Mouse (Mus musculus): ENCODE measurements around the gene Mvp.

Mvp gene

GRCm38 (mm10) chr7:127019306-127019960 lies 5.0 kb upstream of the Mvp start:
- no peak for DNase-seq

GRCm38 (mm10) chr7:127018416-127019305 lies 4.2 kb upstream of the Mvp start:
- DNase-seq = no peak

- no peak for DNase-seq
Observed at GRCm38 (mm10) chr7:127017950-127018345, 3.5 kb upstream of the Mvp start.

- peak; percentile 92 to 94 for DNase-seq
Observed at GRCm38 (mm10) chr7:127016971-127017949, 2.8 kb upstream of the Mvp start, which contains the start of gene Pagr1a. Pagr1a (minus strand) TSS chr7:127017352.

- DNase-seq = no peak
Observed at GRCm38 (mm10) chr7:127016486-127016938, 2.1 kb upstream of the Mvp start.

GRCm38 (mm10) chr7:127016481-127016485 lies 1.9 kb upstream of the Mvp start, which contains the start of gene Pagr1b:
Pagr1b (minus strand) TSS chr7:127016484.
- no peak for DNase-seq

- DNase-seq = no peak
Observed at GRCm38 (mm10) chr7:127016081-127016480, 1.7 kb upstream of the Mvp start.

- DNase-seq = no peak
Observed at GRCm38 (mm10) chr7:127014993-127015392, 572 bp upstream of the Mvp start.

GRCm38 (mm10) chr7:127013385-127013784 lies 1.0 kb downstream of the Mvp start:
- DNase-seq = no peak

GRCm38 (mm10) chr7:127012845-127013244 lies 1.6 kb downstream of the Mvp start:
- no peak for DNase-seq

GRCm38 (mm10) chr7:127012374-127012773 lies 2.0 kb downstream of the Mvp start:
- no peak for DNase-seq

GRCm38 (mm10) chr7:127011717-127012116 lies 2.7 kb downstream of the Mvp start:
- DNase-seq = no peak

GRCm38 (mm10) chr7:127011051-127011450 lies 3.4 kb downstream of the Mvp start:
- no peak for DNase-seq

- DNase-seq = no peak
Observed at GRCm38 (mm10) chr7:127009307-127010085, 4.9 kb downstream of the Mvp start.

GRCm38 (mm10) chr7:127008239-127009019 lies 6.0 kb downstream of the Mvp start:
- peak; percentile 52 to 53 for DNase-seq

- DNase-seq = no peak
Observed at GRCm38 (mm10) chr7:127007313-127008024, 7.0 kb downstream of the Mvp start.

GRCm38 (mm10) chr7:127004122-127004875 lies 10.1 kb downstream of the Mvp start:
- no peak for DNase-seq

GRCm38 (mm10) chr7:127003620-127004019 lies 10.8 kb downstream of the Mvp start:
- DNase-seq = no peak

- no peak for DNase-seq
Observed at GRCm38 (mm10) chr7:126999568-126999967, 14.9 kb downstream of the Mvp start.

- DNase-seq = peak in 1 of 2 experiments; percentile 23
Observed at GRCm38 (mm10) chr7:126996449-126996848, 18.0 kb downstream of the Mvp start.
